Mouse (Mus musculus) kidney, adult 18-20 months (tissue): ENCODE results near the gene Mtrf1l.

Source experiments
- DNase-seq: peaks from one replicate; pipeline ENCODE4 v3.0.0; 2021

Gene Mtrf1l

GRCm38 (mm10) chr10:5803739-5804138 is 20.0 kb downstream of the Mtrf1l start:
- no peak for DNase-seq

DNA sequence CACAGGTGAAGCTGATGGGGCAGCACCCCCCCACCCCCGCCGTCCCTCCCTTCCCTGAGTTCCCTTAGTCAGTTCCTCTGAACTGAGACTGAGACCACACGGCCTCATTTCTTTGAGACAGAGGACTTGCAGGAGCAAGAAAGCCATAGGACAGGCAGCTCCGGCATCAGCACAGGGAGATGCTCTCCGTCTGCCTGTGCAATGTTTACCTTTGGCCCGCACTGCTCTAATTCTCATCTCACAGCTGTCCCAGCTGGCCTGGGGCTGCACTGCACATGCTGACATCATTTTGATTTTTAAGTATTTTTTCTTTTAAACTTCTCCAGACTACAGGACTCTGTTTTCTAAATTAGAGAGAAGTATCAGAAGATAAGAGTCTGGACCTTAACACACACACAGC is 20.8 kb downstream of the Mtrf1l start:
- no peak for DNase-seq

DNA sequence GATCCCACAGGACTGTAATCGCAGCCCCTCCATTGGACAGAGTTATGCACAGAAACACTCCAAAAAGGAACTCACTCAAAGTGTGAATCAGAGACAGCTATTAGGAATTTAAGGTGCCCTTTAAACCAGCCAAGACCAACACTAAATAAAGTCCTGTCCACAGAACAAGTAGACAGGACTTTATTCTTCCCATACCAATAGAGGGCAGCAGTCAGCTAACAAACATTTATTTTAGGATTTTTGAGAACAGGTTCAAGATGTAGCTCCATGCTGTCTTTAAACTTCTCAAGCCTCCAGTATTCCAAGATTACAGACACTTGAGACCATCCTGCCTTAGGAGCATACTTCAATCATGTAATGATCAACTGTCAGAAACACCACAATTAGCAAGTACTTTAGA is 23.2 kb downstream of the Mtrf1l start:
- no peak for DNase-seq

DNA sequence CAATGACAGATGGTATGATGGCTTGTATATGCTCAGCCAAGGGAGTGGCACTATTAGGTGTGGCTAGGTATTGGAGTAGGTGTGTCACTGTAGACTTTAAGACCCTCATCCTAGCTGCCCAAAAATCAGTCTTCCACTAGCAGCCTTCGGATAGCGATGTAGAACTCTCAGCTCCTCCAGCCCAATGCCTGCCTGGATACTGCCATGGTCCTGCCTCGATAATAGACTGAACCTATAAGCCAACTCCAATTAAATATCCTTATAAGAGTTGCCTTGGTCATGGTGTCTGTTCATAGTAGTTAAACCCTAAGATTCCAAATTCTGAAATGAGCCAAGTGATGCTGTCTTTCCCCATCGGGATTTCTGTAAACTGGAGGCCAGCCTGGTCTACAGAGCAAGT is 25.6 kb downstream of the Mtrf1l start:
- DNase-seq = no peak

DNA sequence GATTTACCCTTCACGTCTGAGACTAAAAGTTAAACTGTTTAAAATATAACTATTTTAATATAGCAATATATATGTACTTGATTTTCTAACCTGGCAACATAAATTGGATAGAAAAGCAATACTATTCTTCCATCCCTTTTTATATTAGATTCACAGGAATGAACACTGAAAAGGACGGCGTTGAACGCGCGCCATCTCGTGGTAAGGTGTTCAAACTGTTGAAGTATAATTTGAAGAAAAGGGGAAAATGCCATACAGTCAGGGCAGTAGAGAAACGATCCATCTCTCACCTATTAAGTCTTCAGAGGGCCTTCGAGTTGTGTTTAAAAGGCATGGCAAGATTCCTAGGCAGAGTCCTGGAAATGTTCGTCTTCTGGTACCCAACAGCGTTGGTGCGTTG is 33.1 kb downstream of the Mtrf1l start:
- DNase-seq = peak; percentile 45

DNA sequence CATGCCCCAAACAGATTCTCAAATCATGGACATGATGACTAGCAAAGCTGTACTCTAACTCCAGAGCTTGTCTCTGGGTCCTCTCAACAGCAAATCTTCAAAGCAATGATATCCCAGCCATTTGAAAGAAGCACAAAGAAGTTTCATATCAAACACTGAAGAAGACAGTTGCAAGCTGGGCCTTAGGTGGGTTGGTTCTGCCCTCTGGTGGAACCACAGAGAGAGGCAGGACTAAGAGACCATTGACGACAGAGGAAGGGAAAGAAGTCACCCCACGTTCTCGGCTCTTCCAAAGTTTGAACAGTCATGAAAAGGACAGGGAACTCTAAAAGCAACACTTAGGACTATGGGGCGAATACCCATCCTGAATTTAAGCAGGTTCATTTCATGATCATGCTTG is 36.8 kb downstream of the Mtrf1l start:
- no peak for DNase-seq
